Mouse (Mus musculus) CH12.LX (cell line): ENCODE measurements around the gene Celf5.

ENCODE experiments used
- CTCF ChIP-seq, 2 experiments: IDR thresholded peaks in 1 of 2; conservative IDR thresholded peaks in 1 of 2; 2 replicates each; pipeline ENCODE4 v1.5.1; 2011 to 2012; ENCODE audit warnings: low read depth in 2 of 2, low read length in 2 of 2, improper control_type of control experiment in 1 of 2, inconsistent platforms in 1 of 2, mild to moderate bottlenecking in 1 of 2, moderate library complexity in 1 of 2
- HCFC1 ChIP-seq: IDR thresholded peaks from 2 replicates; pipeline ENCODE4 v1.6.1; 2012; ENCODE audit warnings: low read depth, mild to moderate bottlenecking, inconsistent platforms, low read length, improper control_type of control experiment
- KAT2A ChIP-seq: IDR thresholded peaks from 2 replicates; pipeline ENCODE4 v1.6.1; 2012; ENCODE audit warnings: low read length, improper control_type of control experiment, inconsistent platforms; ENCODE audit not compliant: insufficient replicate concordance
- NELFE ChIP-seq: IDR thresholded peaks from 2 replicates; pipeline ENCODE4 v1.6.1; 2011; ENCODE audit warnings: low read depth, low read length, improper control_type of control experiment
- PAX5 ChIP-seq: IDR thresholded peaks from 2 replicates; pipeline ENCODE4 v1.6.1; 2012; ENCODE audit warnings: low read length, inconsistent platforms, mixed read lengths
- POLR2A ChIP-seq: IDR thresholded peaks from 2 replicates; pipeline ENCODE4 v1.6.1; 2011; ENCODE audit warnings: low read depth, mild to moderate bottlenecking, improper control_type of control experiment, low read length
- POLR2AphosphoS2 ChIP-seq: IDR thresholded peaks from 2 replicates; pipeline ENCODE4 v1.6.1; 2011; ENCODE audit warnings: low read depth, low read length, improper control_type of control experiment
- ZC3H11A ChIP-seq: IDR thresholded peaks from 2 replicates; pipeline ENCODE4 v1.6.1; 2012; ENCODE audit warnings: low read depth, mild to moderate bottlenecking, inconsistent platforms, low read length, improper control_type of control experiment
- ZKSCAN1 ChIP-seq: IDR thresholded peaks from 2 replicates; pipeline ENCODE4 v1.6.1; 2012; ENCODE audit warnings: low read depth, inconsistent platforms, low read length, improper control_type of control experiment, borderline replicate concordance

GRCm38 (mm10) chr10:81415146-81415545 is 67.4 kb downstream of the Celf5 start:
- TF ChIP-seq HCFC1: no peak
- no peak for TF ChIP-seq CTCF (conservative IDR thresholded peaks at IDR 0.05 in 1 of 2, IDR thresholded peaks at IDR 0.05 in 1 of 2; ENCODE audit: low read depth in 2 of 2, low read length in 2 of 2)
- TF ChIP-seq POLR2A: no peak
- TF ChIP-seq NELFE: no peak
- no peak for TF ChIP-seq ZKSCAN1
- TF ChIP-seq KAT2A: no peak
- no peak for TF ChIP-seq ZC3H11A
- TF ChIP-seq POLR2AphosphoS2: no peak
- no peak for TF ChIP-seq PAX5
